Mouse (Mus musculus) MEL (cell line): ENCODE results near the gene Mid1. TPM values are rescaled to one million over a fixed set of nuclear protein-coding genes. Genes with fewer than 3 reads are reported as not detected.
"Not testable (repeated sequence)": the region's sequence is repeated elsewhere in the genome, so short reads cannot be mapped to it uniquely, and the experiment has no call there.

Source experiments
- DNase-seq: peaks from one replicate; pipeline ENCODE4 v3.0.0; 2011; ENCODE audit warnings: low read depth, low spot score
- H3K27ac ChIP-seq: 2 replicates; pipeline ENCODE4 v1.5.1; 2012; ENCODE audit warnings: low read depth, mild to moderate bottlenecking, control low read depth, low read length, moderate library complexity; ENCODE audit not compliant: control insufficient read depth
- H3K27me3 ChIP-seq, 2 experiments: fragments of 150-350 bp in 1 of 2; sonication (generic) in 1 of 2; 2 replicates each; pipeline ENCODE4 v1.6.1; 2012; ENCODE audit warnings: low read length in 2 of 2, mild to moderate bottlenecking in 2 of 2, improper control_type of control experiment in 1 of 2, moderate library complexity in 1 of 2; ENCODE audit not compliant: insufficient read depth in 2 of 2, control insufficient read depth in 1 of 2
- H3K36me3 ChIP-seq, 2 experiments: 2 replicates each; pipeline ENCODE4 v1.6.1; 2012 to 2014; ENCODE audit warnings: low read length in 2 of 2, improper control_type of control experiment in 1 of 2, inconsistent platforms in 1 of 2, mild to moderate bottlenecking in 1 of 2; ENCODE audit not compliant: insufficient read depth in 2 of 2, control insufficient read depth in 1 of 2
- H3K4me1 ChIP-seq, 2 experiments: fragments of 150-350 bp in 1 of 2; sonication (generic) in 1 of 2; 2 replicates each; pipeline ENCODE4 v1.6.1; 2012; ENCODE audit warnings: low read length in 2 of 2, improper control_type of control experiment in 1 of 2, mild to moderate bottlenecking in 1 of 2; ENCODE audit not compliant: insufficient read depth in 2 of 2, control insufficient read depth in 1 of 2
- H3K4me3 ChIP-seq, 2 experiments: fragments of 150-350 bp in 1 of 2; sonication (generic) in 1 of 2; 2 replicates each; pipeline ENCODE4 v1.5.1; 2012; ENCODE audit warnings: low read depth in 2 of 2, low read length in 2 of 2, mild to moderate bottlenecking in 2 of 2, moderate library complexity in 2 of 2, control low read depth in 1 of 2, improper control_type of control experiment in 1 of 2; ENCODE audit not compliant: control insufficient read depth in 1 of 2, insufficient read depth in 1 of 2
- H3K79me2 ChIP-seq: 2 replicates; pipeline ENCODE4 v1.6.1; 2012; ENCODE audit warnings: mild to moderate bottlenecking, low read length, moderate library complexity; ENCODE audit not compliant: control insufficient read depth, poor library complexity, insufficient read depth
- H3K9ac ChIP-seq: 2 replicates; pipeline ENCODE4 v1.6.1; 2012; ENCODE audit warnings: low read depth, mild to moderate bottlenecking, control low read depth, low read length, moderate library complexity; ENCODE audit not compliant: control insufficient read depth, poor library complexity, severe bottlenecking
- H3K9me3 ChIP-seq: fragments of 150-350 bp; sonication (generic); replicated peaks from 2 replicates; pipeline ENCODE4 v1.6.1; 2012; ENCODE audit warnings: mild to moderate bottlenecking, low read length, improper control_type of control experiment, moderate library complexity; ENCODE audit not compliant: insufficient read depth
- CTCF ChIP-seq, 3 experiments: IDR thresholded peaks in 2 of 3; conservative IDR thresholded peaks in 1 of 3; 2 replicates each; pipeline ENCODE4 v1.5.1; 2011 to 2012; ENCODE audit warnings: low read length in 3 of 3, low read depth in 2 of 3, mild to moderate bottlenecking in 2 of 3, improper control_type of control experiment in 1 of 3, inconsistent platforms in 1 of 3, mixed read lengths in 1 of 3, moderate library complexity in 1 of 3; ENCODE audit not compliant: control insufficient read depth in 1 of 3, insufficient read depth in 1 of 3, poor library complexity in 1 of 3, severe bottlenecking in 1 of 3
- POLR2A ChIP-seq, 2 experiments: IDR thresholded peaks; 2 replicates each; pipeline ENCODE4 v1.6.1; 2011 to 2012; ENCODE audit warnings: low read length in 2 of 2, mild to moderate bottlenecking in 2 of 2, control low read depth in 1 of 2, improper control_type of control experiment in 1 of 2, low read depth in 1 of 2, moderate library complexity in 1 of 2; ENCODE audit not compliant: control insufficient read depth in 1 of 2, insufficient read depth in 1 of 2, poor library complexity in 1 of 2
- RAD21 ChIP-seq: IDR thresholded peaks from 2 replicates; pipeline ENCODE4 v1.6.1; 2011; ENCODE audit warnings: mild to moderate bottlenecking, low read depth, low read length, improper control_type of control experiment
- SMC3 ChIP-seq: IDR thresholded peaks from 2 replicates; pipeline ENCODE4 v1.6.1; 2011; ENCODE audit warnings: low read depth, low read length, improper control_type of control experiment
- polyA plus RNA-seq, 2 experiments: library from polyadenylated mRNA; stranded (reverse) in 1 of 2; unstranded in 1 of 2; fragments of >175 nt in 1 of 2; fragments of >200 nt in 1 of 2; gene quantifications; 2 replicates each; pipeline versions ENCODE4 v1.2.1 to v1.2.4; 2012; ENCODE audit warnings: low replicate concordance in 2 of 2, low read depth in 1 of 2; ENCODE audit not compliant: insufficient read length in 2 of 2, insufficient read depth in 1 of 2, missing spikeins in 1 of 2
- total RNA-seq: library from RNA; depleted of rRNA; stranded (reverse); fragments of 300-350 nt; gene quantifications from 2 replicates; pipeline ENCODE4 v1.2.3, GENCODE M21; 2012

Mid1 gene
- total and polyA plus RNA-seq, 3 experiments, result 1.4 to 7.8 TPM; not detected in 1

GRCm38 (mm10) chrX:170019219-170019953 is 334.4 kb downstream of the Mid1 start:
- peak; percentile 60 for DNase-seq
- not testable (repeated sequence) for H3K27me3 ChIP-seq, H3K79me2 ChIP-seq, H3K4me1 ChIP-seq, H3K9me3 ChIP-seq, H3K27ac ChIP-seq, H3K36me3 ChIP-seq, H3K9ac ChIP-seq, H3K4me3 ChIP-seq
- peak in 1 of 2 experiments; percentile 44; a peak in 1 of 4 replicates for TF ChIP-seq POLR2A (IDR thresholded peaks at IDR 0.05; ENCODE audit: control insufficient read depth in 1 of 2, insufficient read depth in 1 of 2, low read depth in 1 of 2, low read length in 2 of 2, poor library complexity in 1 of 2)

GRCm38 (mm10) chrX:170019954-170020689 is 335.1 kb downstream of the Mid1 start:
- H3K4me1 ChIP-seq, H3K27me3 ChIP-seq, H3K27ac ChIP-seq, H3K4me3 ChIP-seq, H3K79me2 ChIP-seq, H3K9me3 ChIP-seq, H3K9ac ChIP-seq, H3K36me3 ChIP-seq: not testable (repeated sequence)
- TF ChIP-seq RAD21 (peak; percentile 20), SMC3 (peak; percentile 38), CTCF (IDR thresholded peaks at IDR 0.05 in 2 of 3, conservative IDR thresholded peaks at IDR 0.05 in 1 of 3; ENCODE audit: control insufficient read depth in 1 of 3, insufficient read depth in 1 of 3, low read depth in 2 of 3, low read length in 3 of 3, poor library complexity in 1 of 3, severe bottlenecking in 1 of 3) (peak in 2 of 3 experiments; percentile 45 to 61; a peak in 4 of 6 replicates)
- DNase-seq, result peak; percentile 32

GRCm38 (mm10) chrX:170020690-170021050 is 335.7 kb downstream of the Mid1 start:
- not testable (repeated sequence) for H3K9me3 ChIP-seq, H3K27me3 ChIP-seq, H3K36me3 ChIP-seq, H3K4me3 ChIP-seq, H3K4me1 ChIP-seq, H3K27ac ChIP-seq, H3K79me2 ChIP-seq, H3K9ac ChIP-seq
- DNase-seq, result peak; percentile 45

- H3K79me2 ChIP-seq, H3K4me1 ChIP-seq, H3K27me3 ChIP-seq, H3K9ac ChIP-seq, DNase-seq, H3K27ac ChIP-seq, H3K4me3 ChIP-seq, H3K9me3 ChIP-seq, H3K36me3 ChIP-seq: not testable (repeated sequence)
These were observed 336.2 kb downstream of the Mid1 start for GRCm38 (mm10) chrX:170021205-170021604.
